Mouse (Mus musculus) urinary bladder, postnatal 25 days (tissue): ENCODE results near the gene Jak2.

Source experiments
- DNase-seq: peaks from one replicate; pipeline ENCODE4 v3.0.0; 2022; ENCODE audit warnings: low spot score

Gene Jak2

DNA sequence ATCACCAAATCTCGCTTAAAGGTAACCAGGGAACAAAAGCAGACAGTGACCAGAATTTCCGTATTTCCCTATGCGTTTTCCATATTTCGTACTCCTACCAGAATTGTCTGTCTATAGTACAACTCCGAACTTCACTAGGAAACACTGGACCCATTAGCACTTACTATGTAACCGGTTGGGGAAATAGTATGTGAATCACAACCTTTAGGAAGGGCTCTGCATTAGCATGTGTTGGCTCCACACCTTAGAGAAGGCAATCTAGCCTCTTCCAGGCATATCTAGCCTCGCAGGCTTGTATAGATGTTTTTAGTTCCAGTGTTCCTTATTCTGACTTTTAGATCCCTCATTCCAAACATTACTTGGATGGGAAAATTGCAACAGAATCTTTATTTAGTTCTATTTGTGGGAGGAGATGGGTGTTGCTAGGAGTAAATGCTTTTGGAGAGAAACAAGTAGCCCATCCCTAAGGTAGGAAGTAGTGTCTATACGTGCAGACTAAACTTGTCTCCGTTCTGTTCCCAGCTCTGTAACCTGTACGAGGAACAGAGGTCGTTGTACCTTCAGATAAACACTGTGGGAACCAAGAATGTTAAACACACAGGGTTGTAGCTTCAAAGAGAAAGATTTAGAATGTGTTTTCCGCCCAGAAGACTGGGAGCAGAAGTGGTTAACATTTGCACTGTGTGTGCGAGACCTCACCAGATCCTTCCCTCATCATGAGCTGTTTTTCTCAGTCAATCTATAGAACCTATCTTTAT, 110.7 kb downstream of the Jak2 start:
- no peak for DNase-seq
